Mouse (Mus musculus) neural tube, embryonic 15.5 days (tissue): ENCODE measurements at regions not wholly inside any gene's neighbourhood (a gene's known extent, or its start where the extent isn't known, plus 50 kb on each side); places are given as distances from the start of the nearest gene placed in this dataset.

ENCODE experiments used
- ATAC-seq: fragments of 200-750 bp; cut with Nextera tagmentation; 2 replicates; pipeline ENCODE4 v1.8.0; 2017; ENCODE audit warnings: mild to moderate bottlenecking, moderate TSS enrichment, moderate library complexity; ENCODE audit not compliant: low FRiP score
- H3K27ac ChIP-seq: fragments of 300-500 bp; sonication (generic); replicated peaks from 2 replicates; pipeline ENCODE4 v1.5.1; 2015; ENCODE audit warnings: mild to moderate bottlenecking, inconsistent platforms
- H3K27me3 ChIP-seq: fragments of 300-500 bp; sonication (generic); replicated peaks from 2 replicates; pipeline ENCODE4 v1.6.1; 2015; ENCODE audit warnings: inconsistent platforms
- H3K36me3 ChIP-seq: fragments of 300-500 bp; sonication (generic); 2 replicates; pipeline ENCODE4 v1.6.1; 2015; ENCODE audit warnings: inconsistent platforms
- H3K4me1 ChIP-seq: fragments of 300-500 bp; sonication (generic); 2 replicates; pipeline ENCODE4 v1.6.1; 2015; ENCODE audit warnings: inconsistent platforms
- H3K4me2 ChIP-seq: fragments of 300-500 bp; sonication (generic); 2 replicates; pipeline ENCODE4 v1.6.1; 2015; ENCODE audit warnings: inconsistent platforms, mild to moderate bottlenecking, moderate library complexity
- H3K4me3 ChIP-seq: fragments of 300-500 bp; sonication (generic); replicated peaks from 2 replicates; pipeline ENCODE4 v1.5.1; 2015; ENCODE audit warnings: mild to moderate bottlenecking, inconsistent platforms
- H3K9ac ChIP-seq: fragments of 300-500 bp; sonication (generic); replicated peaks from 2 replicates; pipeline ENCODE4 v1.6.1; 2015; ENCODE audit warnings: mild to moderate bottlenecking, inconsistent platforms
- H3K9me3 ChIP-seq: fragments of 300-500 bp; sonication (generic); replicated peaks from 2 replicates; pipeline ENCODE4 v1.6.1; 2016; ENCODE audit warnings: inconsistent platforms
- WGBS: fragments of 180-500 bp; shearing (Covaris S2); methylation state at CpG from one replicate; pipeline ENCODE4 v1.1.7; 2015; ENCODE audit warnings: mixed read lengths; 5-methylcytosine and 5-hydroxymethylcytosine counted together

GRCm38 (mm10) chr1:71970771-71971170 lies 241.3 kb downstream of the Mreg start:
- ATAC-seq = no peak
- 67% methylated on average over 2 of the region's 2 CpGs for WGBS
- H3K27me3 ChIP-seq = no peaks in the 10 kb centered on the region
- no peaks in the 10 kb centered on the region for H3K9me3 ChIP-seq
- no peak overlapping the region for H3K9ac ChIP-seq
- no peak overlapping the region for H3K4me3 ChIP-seq
- H3K4me1 ChIP-seq = no peaks in the 10 kb centered on the region
- H3K27ac ChIP-seq = no peak overlapping the region
- no peak overlapping the region for H3K4me2 ChIP-seq
- no peaks in the 10 kb centered on the region for H3K36me3 ChIP-seq

GRCm38 (mm10) chr1:71967574-71968104 lies 244.5 kb downstream of the Mreg start:
- H3K4me1 ChIP-seq = no peaks in the 10 kb centered on the region
- no peak overlapping the region for H3K27ac ChIP-seq
- H3K4me3 ChIP-seq = no peak overlapping the region
- no peaks in the 10 kb centered on the region for H3K27me3 ChIP-seq
- H3K36me3 ChIP-seq = no peaks in the 10 kb centered on the region
- no peak overlapping the region for H3K4me2 ChIP-seq
- 92% methylated on average over 6 of the region's 6 CpGs for WGBS
- no peak for ATAC-seq
- H3K9ac ChIP-seq = no peak overlapping the region
- H3K9me3 ChIP-seq = no peaks in the 10 kb centered on the region

GRCm38 (mm10) chr1:71964450-71965126 lies 247.5 kb downstream of the Mreg start:
- ATAC-seq = no peak
- Histone ChIP-seq H3K9me3 (no peaks in the 10 kb centered on the region), H3K27ac (no peak overlapping the region), H3K27me3 (no peaks in the 10 kb centered on the region), H3K9ac (no peak overlapping the region), H3K4me3 (no peak overlapping the region), H3K36me3 (no peaks in the 10 kb centered on the region), H3K4me2 (no peak overlapping the region), H3K4me1 (no peaks in the 10 kb centered on the region)
- 88% methylated on average over 4 of the region's 4 CpGs for WGBS

- Histone ChIP-seq H3K27ac (no peak overlapping the region), H3K4me2 (no peak overlapping the region), H3K4me1 (no peaks in the 10 kb centered on the region), H3K36me3 (no peaks in the 10 kb centered on the region), H3K27me3 (no peaks in the 10 kb centered on the region), H3K9me3 (no peaks in the 10 kb centered on the region), H3K9ac (no peak overlapping the region), H3K4me3 (no peak overlapping the region)
- WGBS = 63% methylated on average over 3 of the region's 3 CpGs
- ATAC-seq = no peak
Observed at GRCm38 (mm10) chr1:71956940-71957339, 255.2 kb downstream of the Mreg start.

- no peak overlapping the region for H3K27ac ChIP-seq
Observed at GRCm38 (mm10) chr1:71955331-71955730, 256.8 kb downstream of the Mreg start.

GRCm38 (mm10) chr1:71953292-71953691 lies 258.8 kb downstream of the Mreg start:
- no peak overlapping the region for H3K4me2 ChIP-seq
- ATAC-seq = no peak

More at GRCm38 (mm10) chr1:71955331-71955730, 256.8 kb downstream of the Mreg start:
- Histone ChIP-seq H3K4me2 (no peak overlapping the region), H3K36me3 (no peaks in the 10 kb centered on the region), H3K9ac (no peak overlapping the region), H3K9me3 (no peaks in the 10 kb centered on the region), H3K4me3 (no peak overlapping the region), H3K4me1 (no peaks in the 10 kb centered on the region), H3K27me3 (no peaks in the 10 kb centered on the region)
- no peak for ATAC-seq

GRCm38 (mm10) chr1:71949549-71949948 lies 262.6 kb downstream of the Mreg start:
- Histone ChIP-seq H3K4me2 (no peak overlapping the region), H3K27ac (no peak overlapping the region), H3K4me1 (no peaks in the 10 kb centered on the region), H3K9me3 (no peaks in the 10 kb centered on the region), H3K36me3 (no peaks in the 10 kb centered on the region), H3K4me3 (no peak overlapping the region), H3K9ac (no peak overlapping the region), H3K27me3 (no peaks in the 10 kb centered on the region)
- 75% methylated on average over 7 of the region's 7 CpGs for WGBS
- ATAC-seq = no peak

More at GRCm38 (mm10) chr1:71953292-71953691, 258.8 kb downstream of the Mreg start:
- Histone ChIP-seq H3K4me3 (no peak overlapping the region), H3K27ac (no peak overlapping the region), H3K9me3 (no peaks in the 10 kb centered on the region), H3K27me3 (no peaks in the 10 kb centered on the region), H3K9ac (no peak overlapping the region), H3K4me1 (no peaks in the 10 kb centered on the region), H3K36me3 (no peaks in the 10 kb centered on the region)
- 78% methylated on average over 6 of the region's 6 CpGs for WGBS

- Histone ChIP-seq H3K27me3 (no peaks in the 10 kb centered on the region), H3K4me3 (no peak overlapping the region), H3K4me1 (no peaks in the 10 kb centered on the region), H3K9ac (no peak overlapping the region), H3K9me3 (no peaks in the 10 kb centered on the region), H3K36me3 (no peaks in the 10 kb centered on the region), H3K27ac (no peak overlapping the region), H3K4me2 (no peak overlapping the region)
- no peak for ATAC-seq
- 96% methylated on average over 4 of the region's 4 CpGs for WGBS
Observed at GRCm38 (mm10) chr1:71948686-71949085, 263.4 kb downstream of the Mreg start.

- no peaks in the 10 kb centered on the region for H3K36me3 ChIP-seq
- WGBS = 93% methylated on average over 2 of the region's 2 CpGs
- H3K27ac ChIP-seq = no peak overlapping the region
- no peaks in the 10 kb centered on the region for H3K27me3 ChIP-seq
- H3K4me3 ChIP-seq = no peak overlapping the region
- no peak overlapping the region for H3K4me2 ChIP-seq
- no peaks in the 10 kb centered on the region for H3K9me3 ChIP-seq
- H3K9ac ChIP-seq = no peak overlapping the region
- no peaks in the 10 kb centered on the region for H3K4me1 ChIP-seq
- ATAC-seq = no peak
Observed at GRCm38 (mm10) chr1:71947506-71947905, 264.6 kb downstream of the Mreg start.

- Histone ChIP-seq H3K4me1 (no peaks in the 10 kb centered on the region), H3K27ac (no peak overlapping the region), H3K36me3 (no peaks in the 10 kb centered on the region), H3K4me3 (no peak overlapping the region), H3K9ac (no peak overlapping the region), H3K4me2 (no peak overlapping the region), H3K9me3 (no peaks in the 10 kb centered on the region), H3K27me3 (no peaks in the 10 kb centered on the region)
- no peak for ATAC-seq
- 77% methylated on average over 2 of the region's 2 CpGs for WGBS
Observed at GRCm38 (mm10) chr1:71946911-71947310, 265.2 kb downstream of the Mreg start.

GRCm38 (mm10) chr1:71945070-71945469 lies 267.0 kb downstream of the Mreg start:
- Histone ChIP-seq H3K36me3 (no peaks in the 10 kb centered on the region), H3K9ac (no peak overlapping the region), H3K27me3 (no peaks in the 10 kb centered on the region), H3K4me1 (no peaks in the 10 kb centered on the region), H3K27ac (no peak overlapping the region), H3K4me3 (no peak overlapping the region), H3K9me3 (no peaks in the 10 kb centered on the region), H3K4me2 (no peak overlapping the region)
- no peak for ATAC-seq
- 84% methylated on average over 6 of the region's 6 CpGs for WGBS

GRCm38 (mm10) chr1:71944531-71944930 lies 267.6 kb downstream of the Mreg start:
- Histone ChIP-seq H3K4me2 (no peak overlapping the region), H3K27ac (no peak overlapping the region), H3K27me3 (no peaks in the 10 kb centered on the region), H3K36me3 (no peaks in the 10 kb centered on the region), H3K9me3 (no peaks in the 10 kb centered on the region), H3K9ac (no peak overlapping the region), H3K4me3 (no peak overlapping the region), H3K4me1 (no peaks in the 10 kb centered on the region)
- WGBS = 87% methylated on average over 3 of the region's 3 CpGs
- ATAC-seq = no peak
